Mouse (Mus musculus): ENCODE data around the gene Rrm1.

- TF ChIP-seq CTCF (IDR thresholded peaks at IDR 0.05) (no peak), EP300 (IDR thresholded peaks at IDR 0.05) (no peak)
These were observed 44.6 kb downstream of the Rrm1 start for GRCm38 (mm10) chr7:102486105-102486504.

Measured in lung, postnatal 0 days (tissue).